Mouse (Mus musculus): Measurements from ENCODE around the gene Kalrn. TPM values are rescaled to one million over a fixed set of nuclear protein-coding genes. Genes with fewer than 3 reads are reported as not detected.

The Kalrn gene
- polyA plus RNA-seq, 1 experiment from 2014 or later = 33.2 TPM

DNA sequence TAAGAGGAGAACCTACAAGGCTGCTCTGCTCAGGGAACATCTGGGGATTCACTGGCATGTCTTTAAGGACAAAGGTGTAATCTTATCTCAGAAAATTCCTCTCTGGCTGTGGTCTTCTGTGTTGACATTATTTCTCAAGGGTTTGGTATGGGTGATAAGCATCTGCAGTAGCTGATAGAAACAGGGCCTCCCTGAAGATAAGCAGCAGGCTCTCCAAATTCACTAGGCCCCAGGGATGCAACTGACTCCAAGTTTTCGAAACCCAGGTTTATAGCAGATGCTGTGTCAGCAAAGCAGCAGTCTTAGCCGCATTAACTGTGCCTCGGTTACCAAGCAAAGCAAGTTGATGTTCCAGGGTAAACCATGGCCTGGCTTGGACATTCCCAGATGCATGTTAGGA, 514.7 kb downstream of the Kalrn start:
- no peak for ATAC-seq (ENCODE audit: low FRiP score)
- WGBS = 72% methylated on average over 3 of the region's 3 CpGs
- no peak overlapping the region for H3K4me2 ChIP-seq (replicated peaks)
- no peak overlapping the region for H3K4me3 ChIP-seq
- no peak overlapping the region for H3K9ac ChIP-seq
- no peak overlapping the region for H3K27ac ChIP-seq
- H3K27me3 ChIP-seq = no peaks in the 10 kb centered on the region
- no peaks in the 10 kb centered on the region for H3K4me1 ChIP-seq
- peaks cover 13% of the 10 kb centered on the region for H3K36me3 ChIP-seq
- H3K9me3 ChIP-seq (replicated peaks) = no peaks in the 10 kb centered on the region

DNA sequence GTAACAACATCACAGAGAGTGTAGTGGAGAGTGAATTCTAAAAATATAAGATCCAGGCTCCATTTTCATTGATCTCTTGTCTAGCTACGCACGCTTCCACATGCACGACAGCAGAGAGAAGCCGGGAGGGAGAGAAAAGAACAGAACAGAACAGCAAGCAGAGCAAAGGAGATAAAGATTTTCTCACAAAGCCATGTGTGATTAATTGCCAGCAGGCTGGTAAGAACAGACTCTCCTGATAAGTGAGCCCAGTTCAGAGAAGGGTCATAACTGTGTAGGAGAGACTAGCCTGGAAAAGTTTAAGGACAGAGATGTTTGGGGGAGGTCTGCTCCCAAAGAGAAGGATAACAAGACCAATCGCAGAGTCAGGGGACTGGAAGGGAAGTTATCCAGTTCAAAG, 515.9 kb downstream of the Kalrn start:
- WGBS = 72% methylated on average over 5 of the region's 5 CpGs
- Histone ChIP-seq H3K9ac (no peak overlapping the region), H3K4me1 (no peaks in the 10 kb centered on the region), H3K36me3 (peaks cover 24% of the 10 kb centered on the region), H3K4me2 (replicated peaks) (no peak overlapping the region), H3K27ac (no peak overlapping the region), H3K27me3 (no peaks in the 10 kb centered on the region), H3K4me3 (no peak overlapping the region), H3K9me3 (replicated peaks) (no peaks in the 10 kb centered on the region)
- no peak for ATAC-seq (ENCODE audit: low FRiP score)

DNA sequence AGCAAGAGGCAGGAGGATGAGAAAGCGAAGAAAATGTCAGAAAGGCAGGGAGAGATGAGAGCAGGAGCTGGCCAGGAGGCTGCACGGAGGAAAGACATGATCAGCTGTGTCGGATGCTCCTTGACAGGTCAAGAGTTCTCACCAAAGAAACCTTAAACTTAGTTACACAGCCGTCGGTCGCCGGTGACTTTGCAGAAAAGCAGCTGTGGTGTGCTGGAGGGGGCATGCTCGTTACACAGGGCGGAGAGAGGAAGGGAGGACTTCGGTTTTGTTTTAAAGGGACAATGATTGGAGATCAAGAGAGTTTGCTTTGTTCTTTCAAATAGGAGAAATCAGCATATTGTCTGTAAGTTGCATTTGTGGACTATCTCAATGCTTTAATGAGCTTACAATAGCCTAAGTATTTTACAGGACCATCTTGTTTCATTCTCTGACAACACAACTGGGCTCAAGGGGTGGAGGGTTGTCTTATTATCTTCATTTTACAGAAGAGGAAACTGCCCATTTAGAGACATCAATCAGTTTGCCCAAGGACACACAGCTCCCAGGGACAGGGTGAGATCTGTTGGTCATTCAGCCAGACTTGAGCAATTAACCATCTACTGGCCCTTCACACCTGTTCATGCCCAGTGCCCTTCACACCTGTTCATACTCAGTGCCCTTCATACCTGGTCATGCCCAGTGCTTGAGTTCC, 516.8 kb downstream of the Kalrn start:
- Histone ChIP-seq H3K4me2 (replicated peaks) (no peak overlapping the region), H3K9ac (no peak overlapping the region), H3K27ac (no peak overlapping the region), H3K4me1 (no peaks in the 10 kb centered on the region), H3K27me3 (no peaks in the 10 kb centered on the region), H3K4me3 (no peak overlapping the region), H3K36me3 (peaks cover 29% of the 10 kb centered on the region), H3K9me3 (replicated peaks) (no peaks in the 10 kb centered on the region)
- no peak for ATAC-seq (ENCODE audit: low FRiP score)
- WGBS = 70% methylated on average over 10 of the region's 10 CpGs

DNA sequence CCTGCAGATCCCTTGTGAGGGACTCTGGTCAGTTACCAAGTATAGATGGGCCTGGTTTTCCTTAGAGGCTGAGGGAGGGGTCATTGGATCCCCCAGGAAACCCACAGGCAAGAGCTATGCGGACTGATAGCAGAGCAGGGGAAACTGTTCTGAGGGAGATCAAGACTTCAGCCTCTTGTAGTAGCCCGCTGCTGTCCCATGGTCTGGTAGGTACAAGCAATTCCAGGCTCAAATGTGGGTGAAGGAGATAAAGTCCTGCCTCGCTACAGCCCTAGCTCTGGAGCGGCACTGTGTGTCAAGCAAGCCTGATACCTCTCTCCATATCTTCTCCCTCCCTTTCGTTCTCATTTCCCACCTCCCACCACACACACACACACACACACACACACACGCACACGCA, 523.2 kb downstream of the Kalrn start:
- Histone ChIP-seq H3K9me3 (replicated peaks) (no peaks in the 10 kb centered on the region), H3K27ac (no peak overlapping the region), H3K4me2 (replicated peaks) (no peak overlapping the region), H3K27me3 (no peaks in the 10 kb centered on the region), H3K4me3 (no peak overlapping the region), H3K4me1 (no peaks in the 10 kb centered on the region), H3K9ac (no peak overlapping the region), H3K36me3 (peaks cover 41% of the 10 kb centered on the region)
- 85% methylated on average over 7 of the region's 7 CpGs for WGBS
- ATAC-seq (ENCODE audit: low FRiP score) = no peak

DNA sequence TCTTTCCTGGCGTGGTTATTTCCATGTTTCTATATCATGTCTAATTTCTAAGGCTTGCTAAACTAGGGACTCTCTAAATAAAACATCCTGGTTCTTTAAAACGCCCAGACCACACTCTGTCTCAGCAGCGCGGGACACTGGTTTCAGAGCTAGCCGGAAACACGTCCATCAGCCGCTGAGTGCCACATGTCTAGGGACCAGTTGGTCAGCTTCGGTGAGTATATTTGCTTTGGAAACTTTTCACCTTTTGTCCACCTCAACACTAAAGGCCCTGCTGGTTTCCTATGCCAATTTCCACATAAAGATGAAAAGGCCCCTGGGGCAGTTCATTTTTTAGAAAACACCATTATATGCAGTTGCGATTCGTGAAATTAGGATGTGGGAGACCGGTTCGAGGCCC, 524.0 kb downstream of the Kalrn start:
- H3K4me1 ChIP-seq = no peaks in the 10 kb centered on the region
- no peak overlapping the region for H3K4me3 ChIP-seq
- H3K4me2 ChIP-seq (replicated peaks) = no peak overlapping the region
- H3K27me3 ChIP-seq = no peaks in the 10 kb centered on the region
- no peak overlapping the region for H3K9ac ChIP-seq
- no peak overlapping the region for H3K27ac ChIP-seq
- no peak for ATAC-seq (ENCODE audit: low FRiP score)
- peaks cover 39% of the 10 kb centered on the region for H3K36me3 ChIP-seq
- no peaks in the 10 kb centered on the region for H3K9me3 ChIP-seq (replicated peaks)
- WGBS = 93% methylated on average over 12 of the region's 12 CpGs

DNA sequence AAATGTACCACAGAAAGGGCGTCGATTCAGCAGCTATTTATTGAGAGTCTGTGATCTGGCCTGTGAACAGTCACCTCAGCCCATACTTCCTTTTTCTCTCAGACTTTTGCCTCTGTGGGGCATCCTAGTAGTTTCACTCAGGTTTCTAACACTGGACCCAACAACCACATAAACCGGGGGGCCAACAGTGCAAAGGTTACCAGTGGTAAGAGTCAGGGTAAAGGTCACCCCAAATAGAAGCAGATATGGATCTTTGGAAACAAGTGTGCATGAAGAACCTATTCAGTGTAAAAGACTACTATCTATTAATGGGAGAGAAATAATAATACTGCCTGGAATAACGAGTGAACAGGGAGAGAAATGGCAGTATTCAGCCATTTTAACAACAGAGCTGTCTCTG, 525.1 kb downstream of the Kalrn start:
- H3K4me2 ChIP-seq (replicated peaks) = no peak overlapping the region
- H3K4me3 ChIP-seq = no peak overlapping the region
- ATAC-seq (ENCODE audit: low FRiP score) = no peak
- peaks cover 34% of the 10 kb centered on the region for H3K36me3 ChIP-seq
- H3K9me3 ChIP-seq (replicated peaks) = no peaks in the 10 kb centered on the region
- no peak overlapping the region for H3K27ac ChIP-seq
- WGBS = 92% methylated on average over 4 of the region's 4 CpGs
- no peak overlapping the region for H3K9ac ChIP-seq
- no peaks in the 10 kb centered on the region for H3K4me1 ChIP-seq
- H3K27me3 ChIP-seq = no peaks in the 10 kb centered on the region

DNA sequence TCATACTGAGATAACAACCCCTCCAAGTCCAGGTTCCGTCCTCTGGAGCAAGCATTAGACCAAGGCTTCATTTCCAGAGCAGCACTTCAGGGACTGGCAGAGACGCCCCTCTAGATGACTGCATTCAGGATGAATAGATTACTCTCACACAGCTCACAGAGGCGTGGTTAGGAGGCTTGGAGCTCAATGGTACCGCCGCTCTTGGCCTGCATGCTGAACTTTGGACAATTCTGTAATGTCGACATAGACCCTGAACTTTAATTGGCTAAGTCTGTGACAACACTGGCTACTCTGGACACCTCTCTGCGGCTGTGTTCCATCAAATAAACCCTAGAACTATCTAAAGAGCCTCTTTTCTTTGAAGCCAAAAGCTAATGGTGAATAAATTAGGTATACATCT, 525.8 kb downstream of the Kalrn start:
- 77% methylated on average over 7 of the region's 7 CpGs for WGBS
- Histone ChIP-seq H3K36me3 (peaks cover 33% of the 10 kb centered on the region), H3K4me2 (replicated peaks) (no peak overlapping the region), H3K9ac (no peak overlapping the region), H3K4me1 (no peaks in the 10 kb centered on the region), H3K27ac (no peak overlapping the region), H3K27me3 (no peaks in the 10 kb centered on the region), H3K9me3 (replicated peaks) (no peaks in the 10 kb centered on the region), H3K4me3 (no peak overlapping the region)
- no peak for ATAC-seq (ENCODE audit: low FRiP score)

DNA sequence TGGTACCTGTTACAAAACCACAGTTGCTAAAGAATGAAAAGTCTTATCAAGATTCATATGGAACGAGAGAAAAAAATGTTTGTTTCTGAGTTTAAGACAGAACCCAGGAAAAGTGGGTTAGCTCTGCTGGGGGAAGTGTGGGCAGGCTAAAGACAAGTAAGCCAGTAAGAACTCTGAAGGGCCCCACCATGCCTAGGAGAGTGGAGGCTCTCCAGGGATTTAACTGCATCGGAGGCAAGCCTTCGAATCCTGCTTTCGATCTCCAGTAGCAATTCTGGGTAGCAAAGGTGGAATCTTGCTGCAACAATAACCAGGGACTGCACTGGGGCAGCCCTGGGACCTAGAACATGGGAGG, 526.3 kb downstream of the Kalrn start:
- ATAC-seq (ENCODE audit: low FRiP score) = no peak
- H3K27ac ChIP-seq = no peak overlapping the region

DNA sequence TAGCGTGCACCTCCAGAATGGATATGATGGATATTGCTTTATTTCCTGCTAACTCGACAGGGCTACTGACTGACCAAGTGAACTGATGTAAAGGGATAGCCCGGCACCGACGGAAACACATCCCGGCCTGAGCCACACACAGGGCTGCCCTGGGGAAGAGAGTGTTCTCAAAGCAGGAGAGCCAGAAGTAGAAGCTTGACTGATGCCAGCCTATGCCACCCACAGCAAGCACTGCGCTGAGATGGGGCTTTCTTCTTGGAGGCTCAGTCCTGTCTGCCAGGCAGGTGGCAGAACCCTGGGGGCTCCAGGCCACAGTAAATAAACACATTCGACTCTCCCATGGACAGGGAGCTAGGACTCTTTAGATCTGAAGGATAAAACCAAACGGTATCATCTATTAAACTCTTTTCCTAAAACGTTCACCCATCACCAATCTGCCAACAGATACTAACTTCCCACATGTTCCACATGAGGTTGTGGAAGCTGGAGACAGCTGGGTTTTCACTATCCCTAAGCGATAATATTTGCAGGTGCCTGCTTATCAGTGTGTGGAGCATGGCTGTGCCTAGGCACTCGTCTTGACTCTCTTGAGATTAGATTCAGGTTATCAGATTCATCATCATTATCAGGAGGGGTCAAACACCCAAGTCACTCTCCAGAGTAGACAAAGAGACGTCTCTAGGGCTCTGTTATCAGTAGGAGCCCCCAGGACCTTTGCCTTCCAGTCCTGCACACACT, 526.9 kb downstream of the Kalrn start:
- Histone ChIP-seq H3K4me2 (replicated peaks) (no peak overlapping the region), H3K27ac (no peak overlapping the region), H3K9me3 (replicated peaks) (no peaks in the 10 kb centered on the region), H3K36me3 (peaks cover 38% of the 10 kb centered on the region), H3K9ac (no peak overlapping the region), H3K4me3 (no peak overlapping the region), H3K27me3 (no peaks in the 10 kb centered on the region), H3K4me1 (no peaks in the 10 kb centered on the region)
- 76% methylated on average over 13 of the region's 13 CpGs for WGBS
- ATAC-seq (ENCODE audit: low FRiP score) = no peak

More for the DNA sequence above, 526.3 kb downstream of the Kalrn start:
- Histone ChIP-seq H3K36me3 (peaks cover 37% of the 10 kb centered on the region), H3K27me3 (no peaks in the 10 kb centered on the region), H3K4me2 (replicated peaks) (no peak overlapping the region), H3K9ac (no peak overlapping the region), H3K4me3 (no peak overlapping the region), H3K9me3 (replicated peaks) (no peaks in the 10 kb centered on the region), H3K4me1 (no peaks in the 10 kb centered on the region)
- WGBS = 83% methylated on average over 4 of the region's 4 CpGs

DNA sequence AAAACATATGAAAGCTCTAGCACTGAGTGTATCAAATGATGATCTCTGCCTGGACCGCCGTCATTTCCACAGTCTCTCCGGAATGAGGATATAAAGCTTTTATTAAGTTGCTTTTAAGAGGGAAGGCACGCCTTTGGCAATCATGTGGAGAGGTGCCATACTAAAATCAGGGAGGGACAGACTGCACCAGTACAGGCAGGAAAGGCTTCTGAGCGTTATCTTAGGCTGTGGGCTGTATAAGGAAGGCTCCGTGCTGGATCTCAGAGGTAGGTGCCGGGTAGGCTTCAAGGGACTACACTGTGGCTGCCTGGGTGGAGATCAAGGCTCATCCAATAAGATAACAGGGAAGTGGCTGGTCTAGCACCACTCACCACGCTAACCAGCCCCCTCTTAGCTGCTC, 528.8 kb downstream of the Kalrn start:
- Histone ChIP-seq H3K36me3 (peaks cover 41% of the 10 kb centered on the region), H3K4me3 (no peak overlapping the region), H3K4me1 (no peaks in the 10 kb centered on the region), H3K27me3 (no peaks in the 10 kb centered on the region), H3K4me2 (replicated peaks) (no peak overlapping the region), H3K27ac (no peak overlapping the region), H3K9ac (no peak overlapping the region), H3K9me3 (replicated peaks) (no peaks in the 10 kb centered on the region)
- WGBS = 92% methylated on average over 8 of the region's 8 CpGs
- no peak for ATAC-seq (ENCODE audit: low FRiP score)

DNA sequence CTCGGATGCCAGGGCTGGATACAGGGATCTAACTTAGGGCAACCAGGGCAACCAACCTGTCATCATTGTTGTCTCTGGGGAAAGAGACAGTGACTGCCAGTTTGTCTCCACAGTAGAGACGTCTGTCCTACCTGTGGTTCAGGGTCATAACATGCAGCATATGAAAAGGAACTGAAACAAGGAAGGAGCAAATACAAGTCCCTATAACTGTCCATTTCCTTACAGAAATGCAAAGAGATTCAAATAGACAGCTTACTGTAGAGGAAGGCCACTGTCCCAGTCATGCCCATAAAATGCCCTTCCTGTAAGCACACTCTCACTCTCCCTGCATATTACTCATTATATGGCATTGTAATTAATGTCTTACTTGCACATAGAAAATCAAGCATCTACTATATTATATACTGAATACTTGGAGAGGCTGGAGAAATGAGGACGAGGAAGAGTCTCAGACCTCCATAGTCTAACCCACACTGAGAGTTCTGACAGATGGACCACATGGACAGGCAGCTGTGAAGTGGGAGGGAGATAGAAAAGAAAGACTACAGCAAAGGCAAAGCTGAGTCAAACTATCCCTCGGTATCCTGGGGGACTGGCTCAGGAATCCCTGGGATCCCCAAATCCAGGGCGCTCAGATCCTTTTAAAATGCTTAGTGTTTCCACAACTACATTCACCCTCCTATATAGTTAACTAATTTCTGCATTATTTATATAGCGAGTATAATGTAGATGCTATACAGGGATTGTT, 530.1 kb downstream of the Kalrn start:
- H3K9ac ChIP-seq = no peak overlapping the region
- no peak overlapping the region for H3K4me3 ChIP-seq
- no peak for ATAC-seq (ENCODE audit: low FRiP score)
- H3K27me3 ChIP-seq = no peaks in the 10 kb centered on the region
- H3K4me1 ChIP-seq = no peaks in the 10 kb centered on the region
- H3K27ac ChIP-seq = no peak overlapping the region
- H3K4me2 ChIP-seq (replicated peaks) = no peak overlapping the region
- WGBS = 93% methylated on average over 6 of the region's 6 CpGs
- H3K36me3 ChIP-seq = peaks cover 47% of the 10 kb centered on the region
- no peaks in the 10 kb centered on the region for H3K9me3 ChIP-seq (replicated peaks)

DNA sequence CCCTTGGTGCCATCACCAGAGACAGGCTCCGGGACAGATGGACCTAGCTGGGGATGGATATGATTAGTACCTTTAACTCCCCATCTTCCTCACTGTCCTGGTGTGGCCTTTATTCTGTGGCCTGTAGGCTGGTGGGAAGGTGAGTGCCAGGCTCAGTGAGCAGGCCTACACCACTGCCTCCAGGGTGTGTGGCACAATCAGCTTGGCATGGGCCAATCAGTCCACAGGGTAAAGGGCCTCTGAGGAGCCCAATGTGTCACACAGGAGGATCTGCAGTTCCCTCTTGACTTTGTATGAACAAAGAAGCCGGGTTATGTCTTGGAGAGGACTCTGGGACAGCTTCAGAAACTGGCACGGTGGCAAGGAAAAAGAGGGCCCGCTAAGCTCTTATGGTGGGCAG, 530.7 kb downstream of the Kalrn start:
- ATAC-seq (ENCODE audit: low FRiP score) = no peak
- no peak overlapping the region for H3K4me3 ChIP-seq
- 95% methylated on average over 4 of the region's 4 CpGs for WGBS

More for the DNA sequence above, 530.7 kb downstream of the Kalrn start:
- Histone ChIP-seq H3K4me2 (replicated peaks) (no peak overlapping the region), H3K36me3 (peaks cover 53% of the 10 kb centered on the region), H3K27me3 (no peaks in the 10 kb centered on the region), H3K9ac (no peak overlapping the region), H3K27ac (no peak overlapping the region), H3K9me3 (replicated peaks) (no peaks in the 10 kb centered on the region), H3K4me1 (no peaks in the 10 kb centered on the region)

Data from hindbrain, embryonic 12.5 days (tissue).